Mouse (Mus musculus) olfactory bulb, adult 2 months (tissue): ENCODE measurements around the gene Olfr312. TPM values are rescaled to one million over a fixed set of nuclear protein-coding genes. Genes with fewer than 3 reads are reported as not detected.

Experiments
- H3K27ac ChIP-seq: fragments of 200-500 bp; 2 replicates; pipeline ENCODE4 v1.5.1; 2012; ENCODE audit warnings: low read depth, low read length; ENCODE audit not compliant: insufficient read depth
- H3K4me1 ChIP-seq: fragments of 200-500 bp; 2 replicates; pipeline ENCODE4 v1.6.1; 2012; ENCODE audit warnings: low read length; ENCODE audit not compliant: control insufficient read depth, insufficient read depth
- H3K4me3 ChIP-seq: fragments of 200-500 bp; 2 replicates; pipeline ENCODE4 v1.5.1; 2012; ENCODE audit warnings: mild to moderate bottlenecking, low read depth, low read length, moderate library complexity; ENCODE audit not compliant: insufficient read depth
- CTCF ChIP-seq: fragments of 200-500 bp; IDR thresholded peaks from 2 replicates; pipeline ENCODE4 v1.5.1; 2012; ENCODE audit warnings: low read depth, mild to moderate bottlenecking, low read length, moderate library complexity; ENCODE audit not compliant: insufficient read depth
- POLR2A ChIP-seq: fragments of 200-500 bp; IDR thresholded peaks from 2 replicates; pipeline ENCODE4 v1.6.1; 2012; ENCODE audit warnings: mild to moderate bottlenecking, low read depth, low read length, moderate library complexity; ENCODE audit not compliant: insufficient read depth
- WGBS: fragments of 180-500 bp; shearing (Covaris S2); methylation state at CpG from one replicate; pipeline ENCODE4 v1.1.7; 2018; 5-methylcytosine and 5-hydroxymethylcytosine counted together
- polyA plus RNA-seq: library from polyadenylated mRNA; stranded (reverse); fragments of >200 nt; gene quantifications from 2 replicates; pipeline ENCODE4 v1.2.4, GENCODE M21; 2012; ENCODE audit warnings: low replicate concordance; ENCODE audit not compliant: missing spikeins, insufficient read depth, insufficient read length

Olfr312 gene
- polyA plus RNA-seq, 1 experiment: not detected

- Histone ChIP-seq H3K27ac (peak within 1 kb of the TSS; percentile 73), H3K4me1 (peaks cover 3% of the 10 kb centered on the region; the same call in 1 of the 2 replicates), H3K4me3 (peak within 1 kb of the TSS; percentile 79)
- TF ChIP-seq CTCF (no peak), POLR2A (peak; percentile 57; the same call in 1 of the 2 replicates)
- under 1% methylated on average over 24 of the region's 24 CpGs for WGBS
Observed at GRCm38 (mm10) chr11:58846919-58847461, 18.0 kb downstream of the Olfr312 start, which contains the start of gene Gm12258. Gene Gm12258 (plus strand): TSS chr11:58847158.

- no peak for TF ChIP-seq CTCF
- no peak for TF ChIP-seq POLR2A
- H3K4me1 ChIP-seq: peaks cover 3% of the 10 kb centered on the region; the same call in 1 of the 2 replicates
- 33% methylated on average over 9 of the region's 9 CpGs for WGBS
- H3K27ac ChIP-seq: no peak overlapping the region
- H3K4me3 ChIP-seq: peak overlapping the region; percentile 79
Observed at GRCm38 (mm10) chr11:58847636-58848035, 18.6 kb downstream of the Olfr312 start.

DNA sequence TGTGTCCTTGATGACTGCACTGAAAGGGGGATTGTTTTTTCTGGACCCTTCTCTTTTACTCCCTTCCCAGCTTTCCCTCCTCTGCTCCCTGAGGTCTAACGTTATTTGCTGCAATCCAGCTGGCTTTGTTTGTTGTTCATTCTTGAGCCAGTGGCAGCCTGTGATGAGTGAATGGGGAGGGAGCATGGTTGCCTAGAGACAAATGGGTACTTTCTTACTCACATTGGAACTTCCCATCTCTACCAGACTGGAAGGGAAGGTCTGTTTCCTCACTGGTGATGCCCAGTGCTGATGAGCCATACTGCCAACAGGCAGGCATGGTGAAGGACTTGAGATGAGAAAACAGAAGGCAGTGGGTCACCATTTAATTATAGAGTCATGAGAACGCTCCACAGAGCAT, 20.7 kb downstream of the Olfr312 start:
- Histone ChIP-seq H3K4me3 (no peak overlapping the region), H3K4me1 (peaks cover 3% of the 10 kb centered on the region; the same call in 1 of the 2 replicates), H3K27ac (no peak overlapping the region)
- 42% methylated on average over 2 of the region's 2 CpGs for WGBS
- no peak for TF ChIP-seq POLR2A

DNA sequence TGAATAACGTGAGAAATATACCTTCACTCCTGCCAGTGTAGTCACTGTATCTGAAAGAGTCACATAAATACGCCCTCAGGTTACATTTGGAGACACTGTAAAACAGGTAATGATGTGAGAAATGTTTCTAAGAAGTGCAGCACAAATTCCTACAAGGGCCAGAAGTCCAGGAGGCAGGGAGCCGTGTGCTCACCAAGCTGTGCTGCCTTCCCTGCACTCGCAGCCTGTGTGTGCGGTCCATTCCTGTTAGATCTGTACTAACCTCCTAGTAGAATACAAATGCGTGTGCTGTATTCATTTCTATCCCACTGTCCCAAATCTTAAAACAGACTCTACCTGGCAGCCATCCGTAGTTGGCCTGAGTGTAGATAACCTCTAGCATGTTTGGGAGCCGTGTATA, 31.7 kb downstream of the Olfr312 start:
- 94% methylated on average over 8 of the region's 8 CpGs for WGBS

GRCm38 (mm10) chr11:58867039-58867953, 38.3 kb downstream of the Olfr312 start, which contains the start of gene 2810021J22Rik:
Gene 2810021J22Rik (plus strand): TSS chr11:58867216.
- H3K4me3 ChIP-seq: peak within 1 kb of the TSS; percentile 87
- peak within 1 kb of the TSS; percentile 68 for H3K27ac ChIP-seq
- TF ChIP-seq CTCF (no peak), POLR2A (no peak)
- H3K4me1 ChIP-seq: peaks cover 4% of the 10 kb centered on the region; the same call in 1 of the 2 replicates
- 4% methylated on average over 37 of the region's 37 CpGs for WGBS

More for the DNA sequence above, 31.7 kb downstream of the Olfr312 start:
- TF ChIP-seq POLR2A (no peak), CTCF (no peak)
- no peak overlapping the region for H3K4me3 ChIP-seq
- H3K4me1 ChIP-seq: no peaks in the 10 kb centered on the region
- no peak overlapping the region for H3K27ac ChIP-seq

- Histone ChIP-seq H3K27ac (no peak overlapping the region), H3K4me3 (no peak overlapping the region), H3K4me1 (peaks cover 4% of the 10 kb centered on the region; the same call in 1 of the 2 replicates)
- 66% methylated on average over 6 of the region's 6 CpGs for WGBS
- no peak for TF ChIP-seq POLR2A
- TF ChIP-seq CTCF: no peak
Observed at GRCm38 (mm10) chr11:58867954-58868330, 38.9 kb downstream of the Olfr312 start.

DNA sequence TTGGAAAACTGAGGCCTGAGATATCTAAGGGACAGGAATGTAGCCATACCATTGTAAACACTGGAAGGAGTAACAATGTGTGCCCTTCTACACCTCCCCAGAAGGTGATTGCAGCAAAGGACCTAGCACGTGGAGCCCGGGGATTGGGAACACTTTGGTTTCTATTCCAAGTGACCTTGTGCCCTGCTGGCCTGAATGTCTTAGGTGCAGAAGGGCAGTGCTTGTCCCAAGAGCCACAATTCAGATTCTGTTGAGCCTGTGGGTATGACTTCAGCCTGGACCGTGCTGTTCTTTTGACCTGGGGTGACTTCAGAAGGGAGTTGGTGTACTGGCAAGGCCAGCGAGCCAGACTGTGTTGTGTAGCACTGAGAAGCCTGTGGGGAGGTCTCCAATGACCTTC, 41.9 kb downstream of the Olfr312 start:
- 86% methylated on average over 4 of the region's 4 CpGs for WGBS
- no peak overlapping the region for H3K4me3 ChIP-seq
- no peak overlapping the region for H3K27ac ChIP-seq
- peaks cover 4% of the 10 kb centered on the region; the same call in 1 of the 2 replicates for H3K4me1 ChIP-seq
- no peak for TF ChIP-seq CTCF
- no peak for TF ChIP-seq POLR2A

- 86% methylated on average over 8 of the region's 8 CpGs for WGBS
- Histone ChIP-seq H3K4me1 (no peaks in the 10 kb centered on the region), H3K4me3 (no peak overlapping the region), H3K27ac (no peak overlapping the region)
- TF ChIP-seq CTCF (no peak), POLR2A (no peak)
Observed at GRCm38 (mm10) chr11:58883756-58884155, 54.7 kb downstream of the Olfr312 start.

Other genes starting within 250 kb of the Olfr312 start
- not detected in 2 replicates for gene Olfr324, start 234.1 kb upstream of the Olfr312 start, polyA plus RNA-seq
- gene 2210407C18Rik, start 213.2 kb upstream of the Olfr312 start, polyA plus RNA-seq: not detected in 2 replicates
- not detected in 2 replicates for gene Olfr323, start 198.7 kb upstream of the Olfr312 start, polyA plus RNA-seq
- gene Trim58, start 188.8 kb upstream of the Olfr312 start, polyA plus RNA-seq: not detected in 2 replicates
- gene Olfr322, start 170.5 kb upstream of the Olfr312 start, polyA plus RNA-seq: not detected in 2 replicates
- not detected in 2 replicates for gene Olfr320, start 148.1 kb upstream of the Olfr312 start, polyA plus RNA-seq
- not detected in 2 replicates for gene Olfr319, start 130.1 kb upstream of the Olfr312 start, polyA plus RNA-seq
- not detected in 2 replicates for gene Olfr318, start 105.2 kb upstream of the Olfr312 start, polyA plus RNA-seq
- gene Olfr317, start 90.0 kb upstream of the Olfr312 start, polyA plus RNA-seq: not detected in 2 replicates
- not detected in 2 replicates for gene Olfr316, start 76.5 kb upstream of the Olfr312 start, polyA plus RNA-seq
- not detected in 2 replicates for gene Olfr315, start 56.0 kb upstream of the Olfr312 start, polyA plus RNA-seq
- gene Olfr314, start 46.3 kb upstream of the Olfr312 start, polyA plus RNA-seq: not detected in 2 replicates
- not detected in 2 replicates for gene Fam183b, start 27.3 kb upstream of the Olfr312 start, polyA plus RNA-seq
- not detected in 2 replicates for gene Olfr313, start 14.2 kb upstream of the Olfr312 start, polyA plus RNA-seq
- gene Olfr311, start 10.0 kb downstream of the Olfr312 start, polyA plus RNA-seq: not detected in 2 replicates
- not detected in 2 replicates for gene Gm12258, start 17.9 kb downstream of the Olfr312 start, polyA plus RNA-seq
- gene 2810021J22Rik, start 38.0 kb downstream of the Olfr312 start, polyA plus RNA-seq: not detected in 2 replicates
- not detected in 2 replicates for gene Zfp39, start 75.0 kb downstream of the Olfr312 start, polyA plus RNA-seq
- not detected in 2 replicates for gene Btnl10, start 88.7 kb downstream of the Olfr312 start, polyA plus RNA-seq
- not detected in 2 replicates for gene Rnf187, start 109.7 kb downstream of the Olfr312 start, polyA plus RNA-seq
- gene Hist3h2ba, start 119.7 kb downstream of the Olfr312 start, polyA plus RNA-seq: not detected in 2 replicates
- gene Hist3h2a, start 125.4 kb downstream of the Olfr312 start, polyA plus RNA-seq: not detected in 2 replicates
- gene Trim17, start 125.4 kb downstream of the Olfr312 start, polyA plus RNA-seq: not detected in 2 replicates
- not detected in 2 replicates for gene Trim11, start 148.9 kb downstream of the Olfr312 start, polyA plus RNA-seq